Mouse (Mus musculus) ovary, adult 2 months (tissue): ENCODE results near the gene Pank2. TPM values are rescaled to one million over a fixed set of nuclear protein-coding genes. Genes with fewer than 3 reads are reported as not detected.

Experiments
- polyA plus RNA-seq: library from polyadenylated mRNA; depleted of rRNA; stranded (reverse); fragments of >200 nt; gene quantifications from 2 replicates; pipeline ENCODE4 v1.2.3, GENCODE M21; 2012; rRNA removed

The Pank2 gene
- 18.0 and 22.6 TPM in 2 replicates for polyA plus RNA-seq

DNA sequence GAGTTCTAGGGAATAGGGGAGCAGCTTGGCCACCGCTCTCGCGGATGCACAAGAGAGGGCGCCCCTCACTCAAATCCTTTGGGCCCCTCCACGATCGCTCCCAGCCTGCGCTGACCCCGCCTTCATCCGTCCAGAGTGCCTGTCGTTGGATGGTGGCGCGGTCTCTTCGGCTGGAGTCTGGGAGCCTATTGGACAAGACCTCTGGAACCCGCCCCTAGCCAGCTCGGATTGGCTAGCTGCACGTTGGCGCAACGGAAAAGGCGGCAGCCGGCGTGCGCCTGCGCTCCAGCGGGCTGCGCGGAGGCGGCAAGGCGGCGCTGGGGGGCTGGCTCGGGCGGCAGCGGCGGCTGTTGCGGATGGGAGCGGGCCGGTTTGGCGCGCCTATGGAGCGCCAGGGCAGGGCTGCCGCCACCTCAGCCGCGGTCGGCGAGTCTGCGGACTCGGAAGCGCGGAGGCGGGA, at the start of gene Pank2:
Gene Pank2 (plus strand): TSS at position 283 of the 460 bp plus-strand sequence.

DNA sequence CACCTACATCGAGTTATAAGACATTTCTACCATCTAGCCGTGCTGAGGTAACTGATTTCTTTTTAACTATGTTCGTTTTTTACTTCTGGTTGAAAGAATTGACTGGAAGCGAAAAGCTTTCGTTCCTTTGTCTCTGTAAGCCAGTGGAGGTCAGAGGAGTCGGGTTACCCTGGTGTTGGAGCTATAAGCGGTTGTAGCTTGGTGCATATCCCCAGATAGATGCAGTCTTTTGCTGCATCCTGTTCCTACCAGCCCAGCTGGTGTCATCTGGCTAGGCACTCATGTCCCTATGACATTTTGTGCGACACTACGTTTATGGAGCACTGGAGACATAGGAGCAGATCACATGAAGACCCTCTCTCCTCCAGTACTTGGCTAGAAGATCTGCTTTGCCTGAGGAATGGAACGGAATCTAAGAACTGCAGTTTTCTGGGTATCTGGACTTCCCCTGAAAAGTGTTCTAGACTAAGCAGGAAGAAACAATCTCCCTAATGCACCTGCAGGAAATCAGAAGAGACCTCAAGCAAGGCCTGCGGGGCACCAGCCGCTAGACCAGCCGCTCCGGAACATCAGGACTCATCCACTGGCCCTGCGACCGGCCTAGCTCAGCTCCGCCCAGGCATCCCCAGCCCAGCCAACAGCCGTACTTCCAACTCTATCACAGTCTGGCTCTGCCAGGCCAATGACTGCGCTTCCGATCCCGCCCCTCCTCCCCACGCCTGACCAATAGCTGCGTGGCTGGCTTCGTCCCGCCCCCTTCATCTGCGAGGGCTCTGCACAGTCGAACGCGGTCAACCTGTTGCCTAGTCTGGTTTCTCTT, 28.8 kb upstream of the Pank2 start, which contains the start of gene Mavs:
Gene Mavs (plus strand): TSS at position 757 of the 820 bp plus-strand sequence.

Other genes starting within 250 kb of the Pank2 start
- 58.1 and 88.6 TPM in 2 replicates for gene Gfra4, start 219.4 kb upstream of the Pank2 start, polyA plus RNA-seq
- 52.5 and 54.7 TPM in 2 replicates for gene Adam33, start 198.7 kb upstream of the Pank2 start, polyA plus RNA-seq
- gene Siglec1, start 175.7 kb upstream of the Pank2 start, polyA plus RNA-seq, result 20.0 and 22.6 TPM in 2 replicates
- 19.0 and 21.7 TPM in 2 replicates for gene Hspa12b, start 135.2 kb upstream of the Pank2 start, polyA plus RNA-seq
- gene Gm11037, start 129.0 kb upstream of the Pank2 start, polyA plus RNA-seq, result not detected in 2 replicates
- 185 and 192 TPM in 2 replicates for gene 1700037H04Rik, start 102.4 kb upstream of the Pank2 start, polyA plus RNA-seq
- 102 and 138 TPM in 2 replicates for gene Cenpb, start 82.4 kb upstream of the Pank2 start, polyA plus RNA-seq
- 33.2 and 38.4 TPM in 2 replicates for gene Cdc25b, start 75.5 kb upstream of the Pank2 start, polyA plus RNA-seq
- gene Spef1, start 75.2 kb upstream of the Pank2 start, polyA plus RNA-seq, result 23.8 and 27.1 TPM in 2 replicates
- gene Ap5s1, start 55.4 kb upstream of the Pank2 start, polyA plus RNA-seq, result 47.3 and 50.6 TPM in 2 replicates
- gene Mavs, start 28.4 kb upstream of the Pank2 start, polyA plus RNA-seq, result 80.6 and 99.1 TPM in 2 replicates
- gene Rnf24, start 90.4 kb downstream of the Pank2 start, polyA plus RNA-seq, result 6.3 and 6.4 TPM in 2 replicates
- gene Smox, start 229.0 kb downstream of the Pank2 start, polyA plus RNA-seq, result 51.0 and 66.3 TPM in 2 replicates